Mouse (Mus musculus) lung, embryonic 14.5 days (tissue): ENCODE results near the gene Lin28a. TPM values are rescaled to one million over a fixed set of nuclear protein-coding genes. Genes with fewer than 3 reads are reported as not detected.
A peak's percentile ranks its signal among the peaks of the same experiment; 100 is the strongest.

Experiments used
- ATAC-seq: fragments of 200-750 bp; cut with Nextera tagmentation; 2 replicates; pipeline ENCODE4 v1.8.0; 2017; ENCODE audit warnings: mild to moderate bottlenecking, moderate TSS enrichment, moderate library complexity; ENCODE audit not compliant: insufficient read depth
- DNase-seq: peaks from one replicate; pipeline ENCODE4 v3.0.0-alpha.2; 2015
- H3K27ac ChIP-seq: fragments of 300-500 bp; sonication (generic); 2 replicates; pipeline ENCODE4 v1.5.1; 2014; ENCODE audit warnings: low read depth, mild to moderate bottlenecking, moderate library complexity
- H3K27me3 ChIP-seq: fragments of 300-500 bp; sonication (generic); 2 replicates; pipeline ENCODE4 v1.6.1; 2014; ENCODE audit warnings: low read length, control low read depth; ENCODE audit not compliant: insufficient read depth
- H3K36me3 ChIP-seq: fragments of 300-500 bp; sonication (generic); 2 replicates; pipeline ENCODE4 v1.6.1; 2014; ENCODE audit warnings: control low read depth; ENCODE audit not compliant: insufficient read depth
- H3K4me1 ChIP-seq: fragments of 300-500 bp; sonication (generic); 2 replicates; pipeline ENCODE4 v1.6.1; 2014; ENCODE audit warnings: antibody characterized with exemption, control low read depth; ENCODE audit not compliant: insufficient read depth
- H3K4me2 ChIP-seq: fragments of 300-500 bp; sonication (generic); 2 replicates; pipeline ENCODE4 v1.6.1; 2014; ENCODE audit warnings: mild to moderate bottlenecking
- H3K4me3 ChIP-seq: fragments of 300-500 bp; sonication (generic); 2 replicates; pipeline ENCODE4 v1.5.1; 2014; ENCODE audit warnings: low read depth, low read length
- H3K9ac ChIP-seq: fragments of 300-500 bp; sonication (generic); 2 replicates; pipeline ENCODE4 v1.6.1; 2014
- H3K9me3 ChIP-seq: fragments of 300-500 bp; sonication (generic); 2 replicates; pipeline ENCODE4 v1.6.1; 2016; ENCODE audit warnings: low read depth, low read length, control low read depth
- CTCF ChIP-seq: IDR thresholded peaks from 2 replicates; pipeline ENCODE4 v1.5.1; 2016; ENCODE audit warnings: antibody characterized with exemption, low read depth
- WGBS: fragments of 180-500 bp; shearing (Covaris S2); extraction: QIAGEN DNeasy Blood & Tissue Kit; methylation state at CpG from one replicate; pipeline ENCODE4 v1.1.7; 2014; 5-methylcytosine and 5-hydroxymethylcytosine counted together
- polyA plus RNA-seq: library from polyadenylated mRNA; unstranded; fragments of >200 nt; fragmentation: Nextera tagmentation; extraction: Ambion mirVana; gene quantifications from 2 replicates; pipeline ENCODE4 v1.2.1, GENCODE M21; 2014

Lin28a gene
- polyA plus RNA-seq, 1 experiment from 2014 or later = not detected

- H3K36me3 ChIP-seq = no peaks in the 10 kb centered on the region
- H3K4me1 ChIP-seq = no peaks in the 10 kb centered on the region
- H3K27ac ChIP-seq = no peak within 1 kb of the TSS
- DNase-seq = no peak
- H3K27me3 ChIP-seq = peaks cover 14% of the 10 kb centered on the region
- no peak within 1 kb of the TSS for H3K4me2 ChIP-seq
- no peaks in the 10 kb centered on the region for H3K9me3 ChIP-seq
- TF ChIP-seq CTCF = no peak
- H3K9ac ChIP-seq = no peak within 1 kb of the TSS
- no peak for ATAC-seq
- no peak within 1 kb of the TSS for H3K4me3 ChIP-seq
- 38% methylated on average over 28 of the region's 28 CpGs for WGBS
Measured at GRCm38 (mm10) chr4:134060135-134060865, 41.7 kb upstream of the Lin28a start, which contains the start of gene Crybg2. Gene Crybg2, plus strand, starts transcription at chr4:134060815.

- H3K27me3 ChIP-seq = peaks cover 7% of the 10 kb centered on the region; the same call in 1 of the 2 replicates
- H3K9me3 ChIP-seq = no peaks in the 10 kb centered on the region
- no peak overlapping the region for H3K4me3 ChIP-seq
- H3K4me2 ChIP-seq = no peak overlapping the region
- no peak for DNase-seq
- H3K9ac ChIP-seq = no peak overlapping the region
- WGBS = 71% methylated on average over 6 of the region's 6 CpGs
- no peak for ATAC-seq
- H3K27ac ChIP-seq = no peak overlapping the region
- H3K36me3 ChIP-seq = no peaks in the 10 kb centered on the region
- TF ChIP-seq CTCF = no peak
- H3K4me1 ChIP-seq = no peaks in the 10 kb centered on the region
Measured at GRCm38 (mm10) chr4:134058908-134059307, 40.3 kb upstream of the Lin28a start.

GRCm38 (mm10) chr4:134058166-134058715 is 39.6 kb upstream of the Lin28a start:
- TF ChIP-seq CTCF = no peak
- 23% methylated on average over 14 of the region's 14 CpGs for WGBS
- H3K9me3 ChIP-seq = no peaks in the 10 kb centered on the region
- H3K4me3 ChIP-seq = no peak overlapping the region
- no peaks in the 10 kb centered on the region for H3K4me1 ChIP-seq
- ATAC-seq (no peak), DNase-seq (peak; percentile 15)
- peaks cover 7% of the 10 kb centered on the region; the same call in 1 of the 2 replicates for H3K27me3 ChIP-seq
- no peak overlapping the region for H3K9ac ChIP-seq
- no peaks in the 10 kb centered on the region for H3K36me3 ChIP-seq
- H3K4me2 ChIP-seq = peak overlapping the region; percentile 14; the same call in 1 of the 2 replicates
- no peak overlapping the region for H3K27ac ChIP-seq

- ATAC-seq (no peak), DNase-seq (no peak)
- H3K4me1 ChIP-seq = peaks cover 6% of the 10 kb centered on the region
- no peaks in the 10 kb centered on the region for H3K9me3 ChIP-seq
- H3K27me3 ChIP-seq = no peaks in the 10 kb centered on the region
- TF ChIP-seq CTCF = no peak
- 86% methylated on average over 3 of the region's 3 CpGs for WGBS
- H3K9ac ChIP-seq = no peak within 1 kb of the TSS
- H3K36me3 ChIP-seq = no peaks in the 10 kb centered on the region
- no peak within 1 kb of the TSS for H3K4me3 ChIP-seq
- H3K27ac ChIP-seq = peak within 1 kb of the TSS; percentile 30; the same call in 1 of the 2 replicates
- no peak within 1 kb of the TSS for H3K4me2 ChIP-seq
Measured at GRCm38 (mm10) chr4:134053538-134053937, 34.9 kb upstream of the Lin28a start, which contains the start of gene Zfp683. Gene Zfp683, plus strand, starts transcription at chr4:134053838.

- H3K9ac ChIP-seq = no peak overlapping the region
- no peaks in the 10 kb centered on the region for H3K27me3 ChIP-seq
- H3K36me3 ChIP-seq = no peaks in the 10 kb centered on the region
- DNase-seq (peak; percentile 83), ATAC-seq (peak; percentile 70; the same call in 1 of the 2 replicates)
- no peak for TF ChIP-seq CTCF
- WGBS = 18% methylated on average over 8 of the region's 8 CpGs
- peak overlapping the region; percentile 30; the same call in 1 of the 2 replicates for H3K27ac ChIP-seq
- no peak overlapping the region for H3K4me3 ChIP-seq
- H3K4me1 ChIP-seq = peaks cover 6% of the 10 kb centered on the region
- H3K9me3 ChIP-seq = no peaks in the 10 kb centered on the region
- H3K4me2 ChIP-seq = no peak overlapping the region
Measured at GRCm38 (mm10) chr4:134052560-134052959, 33.9 kb upstream of the Lin28a start.

- no peak overlapping the region for H3K27ac ChIP-seq
- H3K9ac ChIP-seq = no peak overlapping the region
- ATAC-seq = no peak
- no peaks in the 10 kb centered on the region for H3K36me3 ChIP-seq
- H3K4me2 ChIP-seq = no peak overlapping the region
- no peak for TF ChIP-seq CTCF
- peaks cover 6% of the 10 kb centered on the region for H3K4me1 ChIP-seq
- H3K27me3 ChIP-seq = no peaks in the 10 kb centered on the region
- H3K9me3 ChIP-seq = no peaks in the 10 kb centered on the region
- DNase-seq = no peak
- H3K4me3 ChIP-seq = no peak overlapping the region
- 80% methylated on average over 5 of the region's 5 CpGs for WGBS
Measured at GRCm38 (mm10) chr4:134051912-134052311, 33.3 kb upstream of the Lin28a start.

- no peak for TF ChIP-seq CTCF
- Histone ChIP-seq H3K36me3 (no peaks in the 10 kb centered on the region), H3K4me1 (peaks cover 2% of the 10 kb centered on the region), H3K27ac (no peak overlapping the region), H3K4me3 (no peak overlapping the region), H3K27me3 (no peaks in the 10 kb centered on the region), H3K9me3 (no peaks in the 10 kb centered on the region), H3K4me2 (no peak overlapping the region), H3K9ac (no peak overlapping the region)
- 45% methylated on average over 5 of the region's 5 CpGs for WGBS
- DNase-seq = no peak
- ATAC-seq = no peak
Measured at GRCm38 (mm10) chr4:134047648-134048047, 29.0 kb upstream of the Lin28a start.
